Mouse (Mus musculus): ENCODE data around the gene Ncapd3. TPM values are rescaled to one million over a fixed set of nuclear protein-coding genes. Genes with fewer than 3 reads are reported as not detected.
A peak's percentile ranks its signal among the peaks of the same experiment; 100 is the strongest.

Ncapd3 gene
- polyA plus RNA-seq, 1 experiment from 2014 or later, result 12.6 TPM

- H3K27me3 ChIP-seq (replicated peaks), result no peaks in the 10 kb centered on the region
- WGBS, result 92% methylated on average over 6 of the region's 6 CpGs
- no peak overlapping the region for H3K9ac ChIP-seq (replicated peaks)
- peaks cover 76% of the 10 kb centered on the region for H3K36me3 ChIP-seq
- H3K4me1 ChIP-seq, result no peaks in the 10 kb centered on the region
- no peak for ATAC-seq (ENCODE audit: low FRiP score)
- no peak overlapping the region for H3K4me2 ChIP-seq
- no peaks in the 10 kb centered on the region for H3K9me3 ChIP-seq (replicated peaks)
- H3K27ac ChIP-seq (replicated peaks), result no peak overlapping the region
- no peak overlapping the region for H3K4me3 ChIP-seq (replicated peaks)
These were observed 71.5 kb downstream of the Ncapd3 start for GRCm38 (mm10) chr9:27101466-27101865.

GRCm38 (mm10) chr9:27106081-27106480, 76.1 kb downstream of the Ncapd3 start:
- Histone ChIP-seq H3K27ac (replicated peaks) (no peak overlapping the region), H3K4me1 (peaks cover 18% of the 10 kb centered on the region), H3K4me2 (no peak overlapping the region), H3K4me3 (replicated peaks) (no peak overlapping the region), H3K9ac (replicated peaks) (no peak overlapping the region), H3K9me3 (replicated peaks) (no peaks in the 10 kb centered on the region), H3K27me3 (replicated peaks) (no peaks in the 10 kb centered on the region), H3K36me3 (peaks cover 36% of the 10 kb centered on the region)
- 24% methylated on average over 1 of the region's 1 CpGs for WGBS
- ATAC-seq (ENCODE audit: low FRiP score), result peak; percentile 55; the same call in 1 of the 2 replicates

- H3K4me1 ChIP-seq, result peaks cover 18% of the 10 kb centered on the region
- H3K36me3 ChIP-seq, result peaks cover 18% of the 10 kb centered on the region
- H3K9ac ChIP-seq (replicated peaks), result no peak overlapping the region
- no peak for ATAC-seq (ENCODE audit: low FRiP score)
- no peaks in the 10 kb centered on the region for H3K9me3 ChIP-seq (replicated peaks)
- H3K27ac ChIP-seq (replicated peaks), result no peak overlapping the region
- H3K4me2 ChIP-seq, result no peak overlapping the region
- WGBS, result 90% methylated on average over 4 of the region's 4 CpGs
- no peak overlapping the region for H3K4me3 ChIP-seq (replicated peaks)
- no peaks in the 10 kb centered on the region for H3K27me3 ChIP-seq (replicated peaks)
These were observed 78.5 kb downstream of the Ncapd3 start for GRCm38 (mm10) chr9:27108451-27108850.

- Histone ChIP-seq H3K4me2 (no peak overlapping the region), H3K9me3 (replicated peaks) (no peaks in the 10 kb centered on the region), H3K4me3 (replicated peaks) (no peak overlapping the region), H3K27ac (replicated peaks) (0 out of 2 replicates have a peak overlapping the region, but pooled peaks have one; percentile 23), H3K4me1 (peaks cover 18% of the 10 kb centered on the region), H3K9ac (replicated peaks) (no peak overlapping the region), H3K36me3 (peaks cover 6% of the 10 kb centered on the region), H3K27me3 (replicated peaks) (no peaks in the 10 kb centered on the region)
- ATAC-seq (ENCODE audit: low FRiP score), result no peak
- 66% methylated on average over 22 of the region's 22 CpGs for WGBS
These were observed 79.8 kb downstream of the Ncapd3 start for GRCm38 (mm10) chr9:27109533-27110514.

GRCm38 (mm10) chr9:27110681-27111080, 80.7 kb downstream of the Ncapd3 start:
- 42% methylated on average over 5 of the region's 5 CpGs for WGBS
- no peak overlapping the region for H3K27ac ChIP-seq (replicated peaks)
- H3K36me3 ChIP-seq, result no peaks in the 10 kb centered on the region
- ATAC-seq (ENCODE audit: low FRiP score), result no peak
- H3K4me2 ChIP-seq, result no peak overlapping the region
- no peak overlapping the region for H3K4me3 ChIP-seq (replicated peaks)
- peaks cover 18% of the 10 kb centered on the region for H3K4me1 ChIP-seq
- H3K9me3 ChIP-seq (replicated peaks), result no peaks in the 10 kb centered on the region
- H3K9ac ChIP-seq (replicated peaks), result no peak overlapping the region
- no peaks in the 10 kb centered on the region for H3K27me3 ChIP-seq (replicated peaks)

GRCm38 (mm10) chr9:27111756-27112155, 81.8 kb downstream of the Ncapd3 start:
- Histone ChIP-seq H3K9me3 (replicated peaks) (no peaks in the 10 kb centered on the region), H3K4me2 (no peak overlapping the region), H3K36me3 (no peaks in the 10 kb centered on the region), H3K4me1 (peaks cover 18% of the 10 kb centered on the region), H3K27ac (replicated peaks) (no peak overlapping the region), H3K9ac (replicated peaks) (no peak overlapping the region), H3K4me3 (replicated peaks) (no peak overlapping the region), H3K27me3 (replicated peaks) (no peaks in the 10 kb centered on the region)
- no peak for ATAC-seq (ENCODE audit: low FRiP score)
- WGBS, result 87% methylated on average over 3 of the region's 3 CpGs

GRCm38 (mm10) chr9:27121254-27121653, 91.3 kb downstream of the Ncapd3 start:
- Histone ChIP-seq H3K9ac (replicated peaks) (no peak overlapping the region), H3K4me3 (replicated peaks) (no peak overlapping the region), H3K36me3 (no peaks in the 10 kb centered on the region), H3K4me2 (no peak overlapping the region), H3K27me3 (replicated peaks) (no peaks in the 10 kb centered on the region), H3K4me1 (peaks cover 19% of the 10 kb centered on the region), H3K27ac (replicated peaks) (no peak overlapping the region), H3K9me3 (replicated peaks) (no peaks in the 10 kb centered on the region)
- 89% methylated on average over 9 of the region's 9 CpGs for WGBS
- no peak for ATAC-seq (ENCODE audit: low FRiP score)

- Histone ChIP-seq H3K4me3 (replicated peaks) (no peak overlapping the region), H3K27ac (replicated peaks) (no peak overlapping the region), H3K36me3 (no peaks in the 10 kb centered on the region), H3K9ac (replicated peaks) (no peak overlapping the region), H3K27me3 (replicated peaks) (no peaks in the 10 kb centered on the region), H3K4me2 (no peak overlapping the region), H3K4me1 (peaks cover 19% of the 10 kb centered on the region), H3K9me3 (replicated peaks) (no peaks in the 10 kb centered on the region)
- ATAC-seq (ENCODE audit: low FRiP score), result no peak
- 90% methylated on average over 4 of the region's 4 CpGs for WGBS
These were observed 92.1 kb downstream of the Ncapd3 start for GRCm38 (mm10) chr9:27122076-27122475.

- H3K9ac ChIP-seq (replicated peaks), result no peak overlapping the region
- ATAC-seq (ENCODE audit: low FRiP score), result peak; percentile 19; the same call in 1 of the 2 replicates
These were observed 93.0 kb downstream of the Ncapd3 start for GRCm38 (mm10) chr9:27122963-27123362.

GRCm38 (mm10) chr9:27123947-27124346, 94.0 kb downstream of the Ncapd3 start:
- Histone ChIP-seq H3K27ac (replicated peaks) (no peak overlapping the region), H3K9ac (replicated peaks) (no peak overlapping the region), H3K4me1 (peaks cover 19% of the 10 kb centered on the region), H3K36me3 (no peaks in the 10 kb centered on the region), H3K27me3 (replicated peaks) (no peaks in the 10 kb centered on the region), H3K4me2 (no peak overlapping the region), H3K4me3 (replicated peaks) (no peak overlapping the region), H3K9me3 (replicated peaks) (no peaks in the 10 kb centered on the region)
- ATAC-seq (ENCODE audit: low FRiP score), result no peak
- WGBS, result 81% methylated on average over 2 of the region's 2 CpGs

More at GRCm38 (mm10) chr9:27122963-27123362, 93.0 kb downstream of the Ncapd3 start:
- Histone ChIP-seq H3K4me3 (replicated peaks) (no peak overlapping the region), H3K4me2 (no peak overlapping the region), H3K27me3 (replicated peaks) (no peaks in the 10 kb centered on the region), H3K4me1 (peaks cover 19% of the 10 kb centered on the region), H3K9me3 (replicated peaks) (no peaks in the 10 kb centered on the region), H3K36me3 (no peaks in the 10 kb centered on the region), H3K27ac (replicated peaks) (peak overlapping the region; percentile 48)
- WGBS, result 29% methylated on average over 4 of the region's 4 CpGs

GRCm38 (mm10) chr9:27125450-27125849, 95.5 kb downstream of the Ncapd3 start:
- no peak overlapping the region for H3K4me3 ChIP-seq (replicated peaks)
- 44% methylated on average over 6 of the region's 6 CpGs for WGBS
- H3K4me2 ChIP-seq, result no peak overlapping the region
- H3K4me1 ChIP-seq, result peaks cover 19% of the 10 kb centered on the region
- H3K9me3 ChIP-seq (replicated peaks), result no peaks in the 10 kb centered on the region
- no peaks in the 10 kb centered on the region for H3K27me3 ChIP-seq (replicated peaks)
- H3K9ac ChIP-seq (replicated peaks), result no peak overlapping the region
- H3K27ac ChIP-seq (replicated peaks), result no peak overlapping the region
- no peaks in the 10 kb centered on the region for H3K36me3 ChIP-seq
- no peak for ATAC-seq (ENCODE audit: low FRiP score)

- Histone ChIP-seq H3K9me3 (replicated peaks) (no peaks in the 10 kb centered on the region), H3K27me3 (replicated peaks) (no peaks in the 10 kb centered on the region), H3K36me3 (no peaks in the 10 kb centered on the region), H3K4me2 (no peak overlapping the region), H3K4me1 (peaks cover 19% of the 10 kb centered on the region), H3K4me3 (replicated peaks) (no peak overlapping the region), H3K9ac (replicated peaks) (no peak overlapping the region), H3K27ac (replicated peaks) (no peak overlapping the region)
- WGBS, result 94% methylated on average over 6 of the region's 6 CpGs
- ATAC-seq (ENCODE audit: low FRiP score), result no peak
These were observed 96.6 kb downstream of the Ncapd3 start for GRCm38 (mm10) chr9:27126543-27126942.

All from neural tube, embryonic 15.5 days (tissue).